Mouse (Mus musculus): Measurements from ENCODE around the gene Eif4enif1.
"Not testable (repeated sequence)": the region's sequence is repeated elsewhere in the genome, so short reads cannot be mapped to it uniquely, and the experiment has no call there.

DNA sequence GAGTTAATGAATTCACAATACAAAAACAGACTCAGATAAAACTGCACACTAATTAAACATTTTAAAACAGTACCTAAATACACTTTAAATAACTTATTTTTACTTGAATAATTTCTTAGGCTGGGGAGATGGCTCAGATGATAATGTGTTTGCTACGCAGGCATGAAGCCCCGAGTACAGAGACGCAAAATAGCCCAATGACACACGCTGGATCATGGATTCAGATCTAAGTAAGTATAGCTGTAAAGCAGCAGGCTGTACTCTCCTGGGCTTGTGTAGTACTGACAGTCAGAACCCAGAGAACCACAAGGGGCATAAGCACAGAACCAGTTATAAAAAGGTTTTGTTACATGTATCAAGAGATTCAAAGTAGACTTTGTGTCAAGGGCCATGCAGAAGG lies 35.1 kb upstream of the Eif4enif1 start:
- not testable (repeated sequence) for TF ChIP-seq POLR2A (IDR thresholded peaks at IDR 0.05; ENCODE audit: low read depth, low read length); CTCF (conservative IDR thresholded peaks at IDR 0.05; ENCODE audit: insufficient read depth, insufficient read length, low read depth, low read length)

Data from kidney, adult 2 months (tissue).